Mouse (Mus musculus): Measurements from ENCODE around the gene AI413582.

Gene AI413582

GRCm38 (mm10) chr17:27554062-27554960, 11.2 kb downstream of the AI413582 start:
- DNase-seq = no peak

- DNase-seq = peak; percentile 72
Observed at GRCm38 (mm10) chr17:27552215-27553201, 13.0 kb downstream of the AI413582 start.

GRCm38 (mm10) chr17:27551393-27551940, 14.1 kb downstream of the AI413582 start:
- DNase-seq = no peak

GRCm38 (mm10) chr17:27549234-27549633, 16.3 kb downstream of the AI413582 start:
- DNase-seq = no peak

GRCm38 (mm10) chr17:27547253-27547868, 18.2 kb downstream of the AI413582 start:
- no peak for DNase-seq

- DNase-seq = no peak
Observed at GRCm38 (mm10) chr17:27546574-27547085, 18.9 kb downstream of the AI413582 start.

GRCm38 (mm10) chr17:27545991-27546390, 19.6 kb downstream of the AI413582 start:
- DNase-seq = no peak

GRCm38 (mm10) chr17:27544551-27544950, 21.0 kb downstream of the AI413582 start:
- no peak for DNase-seq

GRCm38 (mm10) chr17:27541984-27542383, 23.6 kb downstream of the AI413582 start:
- no peak for DNase-seq

- no peak for DNase-seq
Observed at GRCm38 (mm10) chr17:27541261-27541660, 24.3 kb downstream of the AI413582 start.

- DNase-seq = peak; percentile 83
Observed at GRCm38 (mm10) chr17:27534718-27535117, 30.8 kb downstream of the AI413582 start.

GRCm38 (mm10) chr17:27533354-27533753, 32.2 kb downstream of the AI413582 start:
- DNase-seq = no peak

- DNase-seq = no peak
Observed at GRCm38 (mm10) chr17:27532095-27532494, 33.5 kb downstream of the AI413582 start.

- no peak for DNase-seq
Observed at GRCm38 (mm10) chr17:27528767-27529166, 36.8 kb downstream of the AI413582 start.

GRCm38 (mm10) chr17:27528030-27528429, 37.5 kb downstream of the AI413582 start:
- DNase-seq = no peak

GRCm38 (mm10) chr17:27527188-27527587, 38.4 kb downstream of the AI413582 start:
- DNase-seq = no peak

- no peak for DNase-seq
Observed at GRCm38 (mm10) chr17:27523121-27523520, 42.4 kb downstream of the AI413582 start.

- DNase-seq = no peak
Observed at GRCm38 (mm10) chr17:27521303-27521702, 44.3 kb downstream of the AI413582 start, which contains the start of gene Grm4. Grm4 (minus strand) TSS chr17:27521403.

GRCm38 (mm10) chr17:27520557-27520956, 45.0 kb downstream of the AI413582 start:
- peak; percentile 79 for DNase-seq

- DNase-seq = no peak
Observed at GRCm38 (mm10) chr17:27518700-27519595, 46.6 kb downstream of the AI413582 start.

GRCm38 (mm10) chr17:27518296-27518695, 47.3 kb downstream of the AI413582 start:
- no peak for DNase-seq

All from cerebellum, adult 11-12 months (tissue).